Mouse (Mus musculus) limb, embryonic 14.5 days (tissue): ENCODE measurements around the gene Hdlbp. TPM values are rescaled to one million over a fixed set of nuclear protein-coding genes. Genes with fewer than 3 reads are reported as not detected.

Source experiments
- ATAC-seq: fragments of 200-750 bp; cut with Nextera tagmentation; 2 replicates; pipeline ENCODE4 v1.8.0; 2017; ENCODE audit warnings: low read depth, moderate number of reproducible peaks, moderate TSS enrichment; ENCODE audit not compliant: low FRiP score
- DNase-seq: peaks from one replicate; pipeline ENCODE4 v3.0.0-alpha.2; 2015; ENCODE audit warnings: low spot score
- H3K27ac ChIP-seq: fragments of 300-500 bp; sonication (generic); replicated peaks from 2 replicates; pipeline ENCODE4 v1.5.1; 2014; ENCODE audit warnings: low read depth, mild to moderate bottlenecking, low read length, moderate library complexity, mixed read lengths
- H3K27me3 ChIP-seq: fragments of 300-500 bp; sonication (generic); 2 replicates; pipeline ENCODE4 v1.6.1; 2014; ENCODE audit warnings: low read length, mixed read lengths; ENCODE audit not compliant: control insufficient read depth, insufficient read depth
- H3K36me3 ChIP-seq: fragments of 300-500 bp; sonication (generic); 2 replicates; pipeline ENCODE4 v1.6.1; 2014; ENCODE audit warnings: mild to moderate bottlenecking, low read length, moderate library complexity, mixed read lengths; ENCODE audit not compliant: control insufficient read depth, insufficient read depth
- H3K4me1 ChIP-seq: fragments of 300-500 bp; sonication (generic); 2 replicates; pipeline ENCODE4 v1.6.1; 2014; ENCODE audit warnings: antibody characterized with exemption, low read length, mixed read lengths; ENCODE audit not compliant: control insufficient read depth, insufficient read depth
- H3K4me2 ChIP-seq: fragments of 300-500 bp; sonication (generic); replicated peaks from 2 replicates; pipeline ENCODE4 v1.6.1; 2014; ENCODE audit warnings: low read depth, mild to moderate bottlenecking, low read length, moderate library complexity; ENCODE audit not compliant: severe bottlenecking
- H3K4me3 ChIP-seq: fragments of 300-500 bp; sonication (generic); replicated peaks from 2 replicates; pipeline ENCODE4 v1.5.1; 2014; ENCODE audit warnings: low read length
- H3K9ac ChIP-seq: fragments of 300-500 bp; sonication (generic); 2 replicates; pipeline ENCODE4 v1.6.1; 2014; ENCODE audit warnings: mild to moderate bottlenecking, low read depth, low read length, moderate library complexity; ENCODE audit not compliant: severe bottlenecking
- H3K9me3 ChIP-seq: fragments of 300-500 bp; sonication (generic); 2 replicates; pipeline ENCODE4 v1.6.1; 2016; ENCODE audit warnings: low read length; ENCODE audit not compliant: control insufficient read depth
- POLR2A ChIP-seq: fragments of 200-500 bp; IDR thresholded peaks from 2 replicates; pipeline ENCODE4 v1.8.0; 2012; ENCODE audit warnings: inconsistent platforms, mild to moderate bottlenecking, moderate library complexity, borderline replicate concordance; ENCODE audit not compliant: insufficient read depth, insufficient read length; ENCODE audit errors: extremely low read depth
- WGBS: fragments of 180-500 bp; shearing (Covaris S2); extraction: QIAGEN DNeasy Blood & Tissue Kit; methylation state at CpG from one replicate; pipeline ENCODE4 v1.1.7; 2014; 5-methylcytosine and 5-hydroxymethylcytosine counted together
- polyA plus RNA-seq, 2 experiments: library from polyadenylated mRNA; depleted of rRNA in 1 of 2; stranded (reverse) in 1 of 2; unstranded in 1 of 2; fragments of >200 nt; fragmentation: Nextera tagmentation in 1 of 2; extraction: Ambion mirVana in 1 of 2; gene quantifications; 2 replicates each; pipeline versions ENCODE4 v1.2.1 to v1.2.3; 2012 to 2014

The Hdlbp gene
- polyA plus RNA-seq, 2 experiments = 180 to 196 TPM

- no peak for TF ChIP-seq POLR2A
- no peaks in the 10 kb centered on the region for H3K9me3 ChIP-seq
- 63% methylated on average over 4 of the region's 4 CpGs for WGBS
- H3K4me1 ChIP-seq = no peaks in the 10 kb centered on the region
- no peak within 1 kb of the TSS for H3K27ac ChIP-seq
- H3K4me3 ChIP-seq = no peak within 1 kb of the TSS
- ATAC-seq (no peak), DNase-seq (no peak)
- no peaks in the 10 kb centered on the region for H3K27me3 ChIP-seq
- no peak within 1 kb of the TSS for H3K4me2 ChIP-seq
- no peak within 1 kb of the TSS for H3K9ac ChIP-seq
- no peaks in the 10 kb centered on the region for H3K36me3 ChIP-seq
Measured at GRCm38 (mm10) chr1:93373665-93374064, 105.0 kb downstream of the Hdlbp start, which contains the start of gene Ano7. Gene Ano7, plus strand, starts transcription at chr1:93373930.

- no peaks in the 10 kb centered on the region for H3K27me3 ChIP-seq
- H3K27ac ChIP-seq = no peak overlapping the region
- no peak for TF ChIP-seq POLR2A
- peaks cover 50% of the 10 kb centered on the region for H3K36me3 ChIP-seq
- H3K9me3 ChIP-seq = no peaks in the 10 kb centered on the region
- no peak overlapping the region for H3K9ac ChIP-seq
- H3K4me1 ChIP-seq = no peaks in the 10 kb centered on the region
- ATAC-seq = no peak
- no peak overlapping the region for H3K4me3 ChIP-seq
- no peak overlapping the region for H3K4me2 ChIP-seq
- DNase-seq = no peak
- WGBS = 92% methylated on average over 6 of the region's 6 CpGs
Measured at GRCm38 (mm10) chr1:93365641-93366040, 113.0 kb downstream of the Hdlbp start.

- H3K9me3 ChIP-seq = no peaks in the 10 kb centered on the region
- H3K4me1 ChIP-seq = no peaks in the 10 kb centered on the region
- 85% methylated on average over 4 of the region's 4 CpGs for WGBS
- H3K27ac ChIP-seq = no peak overlapping the region
- no peak overlapping the region for H3K4me2 ChIP-seq
- no peaks in the 10 kb centered on the region for H3K27me3 ChIP-seq
- peaks cover 71% of the 10 kb centered on the region for H3K36me3 ChIP-seq
- ATAC-seq = no peak
- no peak for DNase-seq
- no peak overlapping the region for H3K4me3 ChIP-seq
- TF ChIP-seq POLR2A = no peak
- no peak overlapping the region for H3K9ac ChIP-seq
Measured at GRCm38 (mm10) chr1:93362661-93363060, 116.0 kb downstream of the Hdlbp start.

Other genes with a start within 250 kb of the Hdlbp start
- gene Sned1, start 243.0 kb downstream of the Hdlbp start, polyA plus RNA-seq (2012; rRNA removed) = 52.0 and 65.8 TPM in 2 replicates
- 20.6 and 21.8 TPM in 2 replicates for gene Sned1, start 243.0 kb downstream of the Hdlbp start, polyA plus RNA-seq (2014; fragmentation: Nextera tagmentation; extraction: Ambion mirVana)
- 16.5 and 20.3 TPM in 2 replicates for gene Mterf4, start 172.9 kb downstream of the Hdlbp start, polyA plus RNA-seq (2012; rRNA removed)
- gene Mterf4, start 172.9 kb downstream of the Hdlbp start, polyA plus RNA-seq (2014; fragmentation: Nextera tagmentation; extraction: Ambion mirVana) = 23.6 and 24.7 TPM in 2 replicates
- gene Ppp1r7, start 136.0 kb downstream of the Hdlbp start, polyA plus RNA-seq (2012; rRNA removed) = 8.0 and 10.9 TPM in 2 replicates
- 38.1 and 41.9 TPM in 2 replicates for gene Ppp1r7, start 136.0 kb downstream of the Hdlbp start, polyA plus RNA-seq (2014; fragmentation: Nextera tagmentation; extraction: Ambion mirVana)
- gene Pask, start 135.3 kb downstream of the Hdlbp start, polyA plus RNA-seq (2012; rRNA removed) = 17.8 and 19.3 TPM in 2 replicates
- 11.2 and 11.7 TPM in 2 replicates for gene Pask, start 135.3 kb downstream of the Hdlbp start, polyA plus RNA-seq (2014; fragmentation: Nextera tagmentation; extraction: Ambion mirVana)
- gene Ano7, start 104.9 kb downstream of the Hdlbp start, polyA plus RNA-seq (2012; rRNA removed) = 4.7 and 4.8 TPM in 2 replicates
- 1.5 and 2.2 TPM in 2 replicates for gene Ano7, start 104.9 kb downstream of the Hdlbp start, polyA plus RNA-seq (2014; fragmentation: Nextera tagmentation; extraction: Ambion mirVana)
- gene Farp2, start 33.3 kb upstream of the Hdlbp start, polyA plus RNA-seq (2012; rRNA removed) = 8.7 and 9.3 TPM in 2 replicates
- gene Farp2, start 33.3 kb upstream of the Hdlbp start, polyA plus RNA-seq (2014; fragmentation: Nextera tagmentation; extraction: Ambion mirVana) = 7.5 and 9.2 TPM in 2 replicates
- 248 and 275 TPM in 2 replicates for gene Stk25, start 179.8 kb upstream of the Hdlbp start, polyA plus RNA-seq (2012; rRNA removed)
- 204 and 217 TPM in 2 replicates for gene Stk25, start 179.8 kb upstream of the Hdlbp start, polyA plus RNA-seq (2014; fragmentation: Nextera tagmentation; extraction: Ambion mirVana)
- 19.2 and 24.6 TPM in 2 replicates for gene Bok, start 206.8 kb upstream of the Hdlbp start, polyA plus RNA-seq (2012; rRNA removed)
- 31.6 and 34.9 TPM in 2 replicates for gene Bok, start 206.8 kb upstream of the Hdlbp start, polyA plus RNA-seq (2014; fragmentation: Nextera tagmentation; extraction: Ambion mirVana)